Mouse (Mus musculus): ENCODE measurements around the gene Hdac5. TPM values are rescaled to one million over a fixed set of nuclear protein-coding genes. Genes with fewer than 3 reads are reported as not detected.

The Hdac5 gene
- polyA plus RNA-seq, 1 experiment = 68.9 TPM

- Histone ChIP-seq H3K4me1 (ENCODE audit: control insufficient read depth, insufficient read depth, low read length) (peaks cover 12% of the 10 kb centered on the region), H3K27ac (ENCODE audit: control insufficient read depth, insufficient read depth, low read depth, low read length) (no peak overlapping the region), H3K27me3 (ENCODE audit: control insufficient read depth, insufficient read depth, low read length) (no peaks in the 10 kb centered on the region), H3K36me3 (ENCODE audit: control insufficient read depth, insufficient read depth, low read length) (no peaks in the 10 kb centered on the region), H3K4me3 (ENCODE audit: control insufficient read depth, low read depth, low read length) (no peak overlapping the region)
- no peak for TF ChIP-seq CTCF (IDR thresholded peaks at IDR 0.05; ENCODE audit: control insufficient read depth, insufficient read depth, insufficient replicate concordance, low read depth, low read length)
- TF ChIP-seq POLR2A (IDR thresholded peaks at IDR 0.05; ENCODE audit: control insufficient read depth, low read depth, low read length) = no peak
Observed at GRCm38 (mm10) chr11:102226067-102226978, 3.6 kb downstream of the Hdac5 start.

- H3K27ac ChIP-seq (ENCODE audit: control insufficient read depth, insufficient read depth, low read depth, low read length) = no peak overlapping the region
Observed at GRCm38 (mm10) chr11:102225221-102225620, 4.7 kb downstream of the Hdac5 start.

GRCm38 (mm10) chr11:102224686-102225085 is 5.3 kb downstream of the Hdac5 start:
- Histone ChIP-seq H3K27me3 (ENCODE audit: control insufficient read depth, insufficient read depth, low read length) (no peaks in the 10 kb centered on the region), H3K4me3 (ENCODE audit: control insufficient read depth, low read depth, low read length) (no peak overlapping the region), H3K36me3 (ENCODE audit: control insufficient read depth, insufficient read depth, low read length) (no peaks in the 10 kb centered on the region), H3K4me1 (ENCODE audit: control insufficient read depth, insufficient read depth, low read length) (peaks cover 13% of the 10 kb centered on the region), H3K27ac (ENCODE audit: control insufficient read depth, insufficient read depth, low read depth, low read length) (no peak overlapping the region)
- TF ChIP-seq POLR2A (IDR thresholded peaks at IDR 0.05; ENCODE audit: control insufficient read depth, low read depth, low read length) (no peak), CTCF (IDR thresholded peaks at IDR 0.05; ENCODE audit: control insufficient read depth, insufficient read depth, insufficient replicate concordance, low read depth, low read length) (no peak)

More at GRCm38 (mm10) chr11:102225221-102225620, 4.7 kb downstream of the Hdac5 start:
- Histone ChIP-seq H3K36me3 (ENCODE audit: control insufficient read depth, insufficient read depth, low read length) (no peaks in the 10 kb centered on the region), H3K27me3 (ENCODE audit: control insufficient read depth, insufficient read depth, low read length) (no peaks in the 10 kb centered on the region), H3K4me3 (ENCODE audit: control insufficient read depth, low read depth, low read length) (no peak overlapping the region), H3K4me1 (ENCODE audit: control insufficient read depth, insufficient read depth, low read length) (peaks cover 12% of the 10 kb centered on the region)
- no peak for TF ChIP-seq POLR2A (IDR thresholded peaks at IDR 0.05; ENCODE audit: control insufficient read depth, low read depth, low read length)
- TF ChIP-seq CTCF (IDR thresholded peaks at IDR 0.05; ENCODE audit: control insufficient read depth, insufficient read depth, insufficient replicate concordance, low read depth, low read length) = no peak

- H3K4me3 ChIP-seq (ENCODE audit: control insufficient read depth, low read depth, low read length) = no peak overlapping the region
- TF ChIP-seq POLR2A (IDR thresholded peaks at IDR 0.05; ENCODE audit: control insufficient read depth, low read depth, low read length) (no peak), CTCF (IDR thresholded peaks at IDR 0.05; ENCODE audit: control insufficient read depth, insufficient read depth, insufficient replicate concordance, low read depth, low read length) (peak; percentile 28; the same call in 1 of the 2 replicates)
- H3K27me3 ChIP-seq (ENCODE audit: control insufficient read depth, insufficient read depth, low read length) = no peaks in the 10 kb centered on the region
- peaks cover 15% of the 10 kb centered on the region for H3K4me1 ChIP-seq (ENCODE audit: control insufficient read depth, insufficient read depth, low read length)
- H3K27ac ChIP-seq (ENCODE audit: control insufficient read depth, insufficient read depth, low read depth, low read length) = no peak overlapping the region
- H3K36me3 ChIP-seq (ENCODE audit: control insufficient read depth, insufficient read depth, low read length) = no peaks in the 10 kb centered on the region
Observed at GRCm38 (mm10) chr11:102223166-102223565, 6.8 kb downstream of the Hdac5 start.

- H3K27me3 ChIP-seq (ENCODE audit: control insufficient read depth, insufficient read depth, low read length) = no peaks in the 10 kb centered on the region
- no peaks in the 10 kb centered on the region for H3K36me3 ChIP-seq (ENCODE audit: control insufficient read depth, insufficient read depth, low read length)
- peaks cover 15% of the 10 kb centered on the region for H3K4me1 ChIP-seq (ENCODE audit: control insufficient read depth, insufficient read depth, low read length)
- TF ChIP-seq CTCF (IDR thresholded peaks at IDR 0.05; ENCODE audit: control insufficient read depth, insufficient read depth, insufficient replicate concordance, low read depth, low read length) (no peak), POLR2A (IDR thresholded peaks at IDR 0.05; ENCODE audit: control insufficient read depth, low read depth, low read length) (no peak)
- H3K27ac ChIP-seq (ENCODE audit: control insufficient read depth, insufficient read depth, low read depth, low read length) = no peak overlapping the region
- H3K4me3 ChIP-seq (ENCODE audit: control insufficient read depth, low read depth, low read length) = no peak overlapping the region
Observed at GRCm38 (mm10) chr11:102221954-102222351, 8.0 kb downstream of the Hdac5 start.

GRCm38 (mm10) chr11:102221243-102221953 is 8.6 kb downstream of the Hdac5 start:
- Histone ChIP-seq H3K36me3 (ENCODE audit: control insufficient read depth, insufficient read depth, low read length) (no peaks in the 10 kb centered on the region), H3K27me3 (ENCODE audit: control insufficient read depth, insufficient read depth, low read length) (no peaks in the 10 kb centered on the region), H3K4me3 (ENCODE audit: control insufficient read depth, low read depth, low read length) (no peak overlapping the region), H3K4me1 (ENCODE audit: control insufficient read depth, insufficient read depth, low read length) (peaks cover 15% of the 10 kb centered on the region), H3K27ac (ENCODE audit: control insufficient read depth, insufficient read depth, low read depth, low read length) (no peak overlapping the region)
- TF ChIP-seq CTCF (IDR thresholded peaks at IDR 0.05; ENCODE audit: control insufficient read depth, insufficient read depth, insufficient replicate concordance, low read depth, low read length) (no peak), POLR2A (IDR thresholded peaks at IDR 0.05; ENCODE audit: control insufficient read depth, low read depth, low read length) (no peak)

GRCm38 (mm10) chr11:102220451-102220850 is 9.5 kb downstream of the Hdac5 start:
- Histone ChIP-seq H3K27me3 (ENCODE audit: control insufficient read depth, insufficient read depth, low read length) (no peaks in the 10 kb centered on the region), H3K4me1 (ENCODE audit: control insufficient read depth, insufficient read depth, low read length) (peaks cover 17% of the 10 kb centered on the region), H3K27ac (ENCODE audit: control insufficient read depth, insufficient read depth, low read depth, low read length) (no peak overlapping the region), H3K4me3 (ENCODE audit: control insufficient read depth, low read depth, low read length) (no peak overlapping the region), H3K36me3 (ENCODE audit: control insufficient read depth, insufficient read depth, low read length) (no peaks in the 10 kb centered on the region)
- TF ChIP-seq POLR2A (IDR thresholded peaks at IDR 0.05; ENCODE audit: control insufficient read depth, low read depth, low read length) = no peak
- TF ChIP-seq CTCF (IDR thresholded peaks at IDR 0.05; ENCODE audit: control insufficient read depth, insufficient read depth, insufficient replicate concordance, low read depth, low read length) = no peak
